Mouse (Mus musculus) midbrain, embryonic 12.5 days (tissue): Measurements from ENCODE around the gene Cst7. TPM values are rescaled to one million over a fixed set of nuclear protein-coding genes. Genes with fewer than 3 reads are reported as not detected.

ENCODE experiments used
- polyA plus RNA-seq: library from polyadenylated mRNA; unstranded; fragments of >200 nt; fragmentation: Nextera tagmentation; extraction: Ambion mirVana; gene quantifications from 2 replicates; pipeline ENCODE4 v1.2.1, GENCODE M21; 2016

Gene Cst7
- polyA plus RNA-seq, 1 experiment from 2014 or later = not detected

Other genes starting within 250 kb of the Cst7 start
- 1.3 and 1.4 TPM in 2 replicates for gene Gm10130, start 246.7 kb upstream of the Cst7 start, polyA plus RNA-seq
- gene 3300002I08Rik, start 207.7 kb upstream of the Cst7 start, polyA plus RNA-seq = 11.3 and 11.8 TPM in 2 replicates
- gene Zfp442, start 118.9 kb upstream of the Cst7 start, polyA plus RNA-seq = 9.4 and 9.8 TPM in 2 replicates
- gene Zfp345, start 85.3 kb upstream of the Cst7 start, polyA plus RNA-seq = not detected in 2 replicates
- 37.1 and 38.4 TPM in 2 replicates for gene Apmap, start 38.2 kb downstream of the Cst7 start, polyA plus RNA-seq
- 25.1 and 26.8 TPM in 2 replicates for gene Acss1, start 98.1 kb downstream of the Cst7 start, polyA plus RNA-seq
- 0.09 and 0.13 TPM in 2 replicates for gene Vsx1, start 118.9 kb downstream of the Cst7 start, polyA plus RNA-seq
- 30.4 and 32.0 TPM in 2 replicates for gene Entpd6, start 178.6 kb downstream of the Cst7 start, polyA plus RNA-seq
- gene Pygb, start 216.3 kb downstream of the Cst7 start, polyA plus RNA-seq = 77.4 and 80.1 TPM in 2 replicates